Mouse (Mus musculus): ENCODE results near the gene Dcakd. TPM values are rescaled to one million over a fixed set of nuclear protein-coding genes. Genes with fewer than 3 reads are reported as not detected.

Gene Dcakd
- total and polyA plus RNA-seq, 3 experiments = 36.4 to 199 (median 87.1) TPM

- ATAC-seq (ENCODE audit: extremely low read depth, insufficient number of reproducible peaks, low FRiP score, poor library complexity, severe bottlenecking) (no peak), DNase-seq (ENCODE audit: low spot score) (no peak)
- Histone ChIP-seq H3K36me3 (replicated peaks) (peaks cover 87% of the 10 kb centered on the region), H3K4me3 (ENCODE audit: low read depth, low read length) (no peak overlapping the region), H3K9me3 (replicated peaks) (no peaks in the 10 kb centered on the region), H3K27me3 (ENCODE audit: insufficient read depth, low read length) (no peaks in the 10 kb centered on the region), H3K4me1 (ENCODE audit: insufficient read depth, low read depth, low read length) (peaks cover 54% of the 10 kb centered on the region)
- TF ChIP-seq CTCF (IDR thresholded peaks at IDR 0.05; ENCODE audit: low read depth, low read length) (no peak), TAL1 (conservative IDR thresholded peaks at IDR 0.05; ENCODE audit: low read depth, low read length) (no peak), GATA2 (IDR thresholded peaks at IDR 0.05; ENCODE audit: borderline replicate concordance, low read depth, low read length) (no peak), GATA1 (IDR thresholded peaks at IDR 0.05; ENCODE audit: borderline replicate concordance, low read length) (no peak), POLR2AphosphoS5 (IDR thresholded peaks at IDR 0.05; ENCODE audit: insufficient replicate concordance, low read depth, low read length) (no peak)
Observed at GRCm38 (mm10) chr11:103038037-103038436, 9.9 kb upstream of the Dcakd start.

GRCm38 (mm10) chr11:103036881-103037465, 8.8 kb upstream of the Dcakd start:
- Histone ChIP-seq H3K4me1 (ENCODE audit: insufficient read depth, low read depth, low read length) (peaks cover 61% of the 10 kb centered on the region), H3K9me3 (replicated peaks) (no peaks in the 10 kb centered on the region), H3K4me3 (ENCODE audit: low read depth, low read length) (no peak overlapping the region), H3K36me3 (replicated peaks) (peaks cover 87% of the 10 kb centered on the region), H3K27me3 (ENCODE audit: insufficient read depth, low read length) (no peaks in the 10 kb centered on the region)
- TF ChIP-seq GATA2 (IDR thresholded peaks at IDR 0.05; ENCODE audit: borderline replicate concordance, low read depth, low read length) (no peak), POLR2AphosphoS5 (IDR thresholded peaks at IDR 0.05; ENCODE audit: insufficient replicate concordance, low read depth, low read length) (no peak), GATA1 (IDR thresholded peaks at IDR 0.05; ENCODE audit: borderline replicate concordance, low read length) (no peak), TAL1 (conservative IDR thresholded peaks at IDR 0.05; ENCODE audit: low read depth, low read length) (no peak), CTCF (IDR thresholded peaks at IDR 0.05; ENCODE audit: low read depth, low read length) (no peak)
- DNase-seq (ENCODE audit: low spot score) (no peak), ATAC-seq (ENCODE audit: extremely low read depth, insufficient number of reproducible peaks, low FRiP score, poor library complexity, severe bottlenecking) (no peak)

- no peak for DNase-seq (ENCODE audit: low spot score)
- Histone ChIP-seq H3K9me3 (replicated peaks) (no peaks in the 10 kb centered on the region), H3K36me3 (replicated peaks) (peaks cover 92% of the 10 kb centered on the region), H3K27me3 (ENCODE audit: insufficient read depth, low read length) (no peaks in the 10 kb centered on the region), H3K4me1 (ENCODE audit: insufficient read depth, low read depth, low read length) (peaks cover 58% of the 10 kb centered on the region), H3K4me3 (ENCODE audit: low read depth, low read length) (no peak overlapping the region)
- TF ChIP-seq GATA1 (IDR thresholded peaks at IDR 0.05; ENCODE audit: borderline replicate concordance, low read length) = no peak
- no peak for TF ChIP-seq TAL1 (conservative IDR thresholded peaks at IDR 0.05; ENCODE audit: low read depth, low read length)
- TF ChIP-seq CTCF (IDR thresholded peaks at IDR 0.05; ENCODE audit: low read depth, low read length) = no peak
- TF ChIP-seq POLR2AphosphoS5 (IDR thresholded peaks at IDR 0.05; ENCODE audit: insufficient replicate concordance, low read depth, low read length) = no peak
- no peak for TF ChIP-seq GATA2 (IDR thresholded peaks at IDR 0.05; ENCODE audit: borderline replicate concordance, low read depth, low read length)
- ATAC-seq (ENCODE audit: extremely low read depth, insufficient number of reproducible peaks, low FRiP score, poor library complexity, severe bottlenecking) = no peak
Observed at GRCm38 (mm10) chr11:103035007-103035406, 6.9 kb upstream of the Dcakd start.

GRCm38 (mm10) chr11:103033030-103033429, 4.9 kb upstream of the Dcakd start:
- peaks cover 73% of the 10 kb centered on the region for H3K36me3 ChIP-seq (replicated peaks)
- no peak for ATAC-seq (ENCODE audit: extremely low read depth, insufficient number of reproducible peaks, low FRiP score, poor library complexity, severe bottlenecking)
- H3K9me3 ChIP-seq (replicated peaks) = no peaks in the 10 kb centered on the region
- H3K4me3 ChIP-seq (ENCODE audit: low read depth, low read length) = no peak overlapping the region
- DNase-seq (ENCODE audit: low spot score) = no peak
- TF ChIP-seq CTCF (IDR thresholded peaks at IDR 0.05; ENCODE audit: low read depth, low read length) (no peak), GATA1 (IDR thresholded peaks at IDR 0.05; ENCODE audit: borderline replicate concordance, low read length) (no peak), POLR2AphosphoS5 (IDR thresholded peaks at IDR 0.05; ENCODE audit: insufficient replicate concordance, low read depth, low read length) (no peak)
- H3K4me1 ChIP-seq (ENCODE audit: insufficient read depth, low read depth, low read length) = peaks cover 47% of the 10 kb centered on the region
- H3K27me3 ChIP-seq (ENCODE audit: insufficient read depth, low read length) = no peaks in the 10 kb centered on the region

GRCm38 (mm10) chr11:103027570-103028175, 460 bp downstream of the Dcakd start:
- ATAC-seq (ENCODE audit: extremely low read depth, insufficient number of reproducible peaks, low FRiP score, poor library complexity, severe bottlenecking) (no peak), DNase-seq (ENCODE audit: low spot score) (peak; percentile 22)
- TF ChIP-seq GATA2 (IDR thresholded peaks at IDR 0.05; ENCODE audit: borderline replicate concordance, low read depth, low read length) (no peak), POLR2AphosphoS5 (IDR thresholded peaks at IDR 0.05; ENCODE audit: insufficient replicate concordance, low read depth, low read length) (no peak), TAL1 (conservative IDR thresholded peaks at IDR 0.05; ENCODE audit: low read depth, low read length) (no peak), CTCF (IDR thresholded peaks at IDR 0.05; ENCODE audit: low read depth, low read length) (no peak), GATA1 (IDR thresholded peaks at IDR 0.05; ENCODE audit: borderline replicate concordance, low read length) (no peak)

GRCm38 (mm10) chr11:103026901-103027300, 1.2 kb downstream of the Dcakd start:
- no peak for DNase-seq (ENCODE audit: low spot score)
- ATAC-seq (ENCODE audit: extremely low read depth, insufficient number of reproducible peaks, low FRiP score, poor library complexity, severe bottlenecking) = no peak
- peak overlapping the region; percentile 81 for H3K4me3 ChIP-seq (ENCODE audit: low read depth, low read length)

More at GRCm38 (mm10) chr11:103027570-103028175, 460 bp downstream of the Dcakd start:
- peaks cover 64% of the 10 kb centered on the region for H3K36me3 ChIP-seq (replicated peaks)
- H3K4me3 ChIP-seq (ENCODE audit: low read depth, low read length) = peak overlapping the region; percentile 81
- H3K4me1 ChIP-seq (ENCODE audit: insufficient read depth, low read depth, low read length) = peaks cover 39% of the 10 kb centered on the region
- no peaks in the 10 kb centered on the region for H3K27me3 ChIP-seq (ENCODE audit: insufficient read depth, low read length)
- H3K9me3 ChIP-seq (replicated peaks) = no peaks in the 10 kb centered on the region

More at GRCm38 (mm10) chr11:103026901-103027300, 1.2 kb downstream of the Dcakd start:
- Histone ChIP-seq H3K36me3 (replicated peaks) (peaks cover 64% of the 10 kb centered on the region), H3K9me3 (replicated peaks) (no peaks in the 10 kb centered on the region), H3K27me3 (ENCODE audit: insufficient read depth, low read length) (no peaks in the 10 kb centered on the region), H3K4me1 (ENCODE audit: insufficient read depth, low read depth, low read length) (peaks cover 36% of the 10 kb centered on the region)
- TF ChIP-seq TAL1 (conservative IDR thresholded peaks at IDR 0.05; ENCODE audit: low read depth, low read length) (no peak), GATA2 (IDR thresholded peaks at IDR 0.05; ENCODE audit: borderline replicate concordance, low read depth, low read length) (no peak), CTCF (IDR thresholded peaks at IDR 0.05; ENCODE audit: low read depth, low read length) (no peak), GATA1 (IDR thresholded peaks at IDR 0.05; ENCODE audit: borderline replicate concordance, low read length) (no peak), POLR2AphosphoS5 (IDR thresholded peaks at IDR 0.05; ENCODE audit: insufficient replicate concordance, low read depth, low read length) (no peak)

All from G1E (cell line).